Mouse (Mus musculus): ENCODE data around the gene Olfr1155.

Gene Olfr1155

DNA sequence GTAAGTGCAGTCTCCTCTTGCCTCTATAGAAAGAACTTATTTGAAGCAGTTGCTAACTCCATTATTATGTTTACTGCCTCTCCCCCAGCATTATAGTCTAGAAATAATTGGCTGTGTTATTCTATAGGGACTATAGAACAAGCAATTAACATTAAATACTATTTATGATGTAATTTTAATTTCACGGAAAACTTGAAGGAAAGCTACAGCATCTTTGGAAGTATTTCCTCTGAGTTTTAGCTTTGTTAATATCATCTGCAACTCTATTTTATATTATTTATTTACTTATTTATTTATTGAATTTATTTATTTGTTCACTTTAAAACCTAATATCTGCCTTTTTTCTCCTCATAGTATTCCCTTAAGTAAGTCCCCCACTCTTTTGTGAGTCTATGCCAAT lies at the start of gene Olfr1155:
Olfr1155 (minus strand) TSS at position 101 of the 400 bp plus-strand sequence.
- no peak for DNase-seq (ENCODE audit: extremely low spot score, low spot score)

DNA sequence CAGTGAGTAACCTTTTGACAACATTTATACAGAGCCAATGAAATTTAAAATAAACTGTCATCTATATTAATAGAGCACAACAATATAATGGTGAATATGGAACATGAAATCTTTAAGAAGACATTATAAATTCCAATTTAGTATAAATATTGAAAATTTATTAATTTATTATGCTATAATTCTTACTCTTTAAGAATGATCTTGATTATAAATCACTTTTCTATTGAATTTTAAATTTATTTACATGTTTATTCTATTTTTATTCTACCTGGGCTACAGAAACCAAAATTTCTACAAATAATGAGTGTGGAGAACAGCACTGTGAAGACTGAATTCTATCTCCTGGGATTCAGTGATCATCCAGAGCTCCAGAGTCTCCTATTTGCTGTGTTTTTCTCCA lies 44.9 kb upstream of the Olfr1155 start, which contains the start of gene Olfr1158:
Olfr1158 (plus strand) TSS at position 301 of the 400 bp plus-strand sequence.
- no peak for DNase-seq (ENCODE audit: extremely low spot score, low spot score)

DNA sequence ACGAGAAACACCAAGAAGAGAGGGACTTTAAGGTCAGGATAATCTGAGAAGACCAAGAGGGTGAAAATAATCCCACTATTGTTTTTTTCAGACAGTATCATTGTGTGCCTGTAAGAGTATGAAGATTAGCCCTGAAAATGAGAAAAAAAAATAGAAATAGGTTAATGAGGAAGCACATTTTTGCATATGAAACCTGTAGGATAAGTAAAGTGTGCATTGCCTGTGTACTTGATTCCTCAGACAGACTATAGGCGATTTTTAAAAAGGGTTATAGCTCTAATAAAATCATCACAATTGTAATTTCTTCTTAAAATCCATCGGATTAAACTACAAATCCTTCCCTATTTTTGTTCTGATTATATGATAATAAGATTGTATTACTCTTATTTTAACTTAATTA lies 29.6 kb upstream of the Olfr1155 start, which contains the start of gene Olfr74:
Olfr74 (minus strand) TSS at position 101 of the 400 bp plus-strand sequence.
- DNase-seq (ENCODE audit: extremely low spot score, low spot score) = no peak

DNA sequence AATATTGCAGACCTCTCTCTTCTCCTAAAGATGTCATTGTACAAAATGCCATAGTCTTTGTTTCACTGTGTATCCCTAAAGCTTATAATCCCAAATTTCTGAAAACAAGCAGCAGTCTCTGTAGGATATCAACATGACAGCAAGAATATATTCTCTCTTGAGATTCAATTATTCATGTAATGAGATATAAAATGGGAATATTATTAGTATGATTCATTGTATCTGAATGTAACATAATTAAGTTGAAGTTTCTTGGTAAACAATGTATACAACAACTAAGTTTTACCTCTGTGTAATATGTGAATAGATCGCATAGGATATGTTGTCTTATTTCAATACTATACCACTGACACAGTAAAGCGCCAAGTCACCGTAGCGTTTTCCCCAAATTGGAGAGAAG lies 23.3 kb upstream of the Olfr1155 start, which contains the start of gene Olfr1157:
Olfr1157 (minus strand) TSS at position 101 of the 400 bp plus-strand sequence.
- no peak for DNase-seq (ENCODE audit: extremely low spot score, low spot score)

DNA sequence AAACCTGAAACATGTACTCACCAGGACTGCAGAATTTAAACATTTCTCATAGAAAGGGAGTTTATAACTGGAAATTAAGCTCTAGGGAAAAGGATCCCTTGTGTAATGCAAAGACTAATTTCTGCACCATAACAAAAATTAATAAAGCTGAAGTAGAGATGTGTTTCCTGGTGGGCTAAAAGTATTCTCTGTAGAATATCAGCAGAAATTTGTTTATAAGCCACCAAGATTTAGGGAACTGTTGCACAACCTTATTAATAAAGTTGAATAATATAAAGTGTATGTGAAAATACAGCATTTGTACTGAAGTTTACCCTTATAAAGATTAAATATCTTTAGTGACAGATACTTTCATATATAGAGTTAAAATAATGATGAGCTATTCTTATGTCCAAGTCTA lies 8.1 kb upstream of the Olfr1155 start, which contains the start of gene Olfr1156:
Olfr1156 (minus strand) TSS at position 101 of the 400 bp plus-strand sequence.
- no peak for DNase-seq (ENCODE audit: extremely low spot score, low spot score)

DNA sequence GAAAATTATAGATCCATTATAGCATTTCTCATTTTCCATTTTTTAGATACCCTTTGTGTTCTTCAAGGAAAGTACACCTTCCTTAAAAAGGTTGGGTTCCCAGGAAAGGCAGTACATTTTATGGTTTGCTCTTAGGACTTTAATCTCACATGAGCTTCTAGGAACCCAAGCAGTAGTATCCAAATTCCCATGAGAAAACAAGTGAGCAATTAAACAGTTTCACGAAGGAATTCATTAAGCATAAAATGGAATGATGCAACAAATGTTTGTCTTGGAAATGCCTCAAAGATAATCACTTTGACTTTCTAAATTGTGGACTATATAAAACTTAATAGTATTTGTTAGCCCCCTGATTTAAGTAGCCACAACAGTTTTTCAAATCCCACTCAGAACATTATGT lies 39.9 kb downstream of the Olfr1155 start, which contains the start of gene Olfr1154:
Olfr1154 (minus strand) TSS at position 101 of the 400 bp plus-strand sequence.
- no peak for DNase-seq (ENCODE audit: extremely low spot score, low spot score)

DNA sequence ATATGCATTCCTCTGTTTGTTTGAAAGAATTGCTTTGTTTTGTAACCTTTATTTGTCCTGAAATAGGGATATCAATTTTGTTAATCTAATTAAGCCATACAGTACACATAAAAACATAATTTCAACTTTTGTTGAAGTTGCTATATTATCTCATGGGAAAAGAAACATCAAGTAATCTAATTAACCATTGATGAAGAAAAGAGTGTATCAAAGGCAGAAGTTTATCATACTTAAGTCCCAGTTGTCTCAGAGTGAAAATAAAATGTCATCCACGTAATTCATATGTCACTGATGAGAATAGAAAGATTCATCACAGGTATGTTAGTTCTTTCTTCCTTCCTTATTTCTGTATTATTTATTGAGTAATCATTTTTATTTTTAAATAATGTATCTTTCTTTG lies 50.3 kb downstream of the Olfr1155 start, which contains the start of gene Olfr1153:
Olfr1153 (plus strand) TSS at position 301 of the 400 bp plus-strand sequence.
- DNase-seq (ENCODE audit: extremely low spot score, low spot score) = no peak
